Mouse (Mus musculus) embryonic facial prominence, embryonic 12.5 days (tissue): ENCODE results near the gene Krt6a. TPM values are rescaled to one million over a fixed set of nuclear protein-coding genes. Genes with fewer than 3 reads are reported as not detected.

Experiments
- microRNA-seq: library from miRNA; unstranded; fragments of <30 nt; microRNA quantifications from one replicate; pipeline ENCODE4, GENCODE M21; 2017
- polyA plus RNA-seq: library from polyadenylated mRNA; unstranded; fragments of >200 nt; fragmentation: Nextera tagmentation; extraction: Ambion mirVana; gene quantifications from 2 replicates; pipeline ENCODE4 v1.2.1, GENCODE M21; 2016

Krt6a gene
- polyA plus RNA-seq, 1 experiment from 2014 or later, result 1.4 TPM

Small RNA genes lying within 50 kb of the gene (microRNA-seq; reads per million reads assigned to microRNA genes)
- gene Gm44323 (not detected), gene Gm44342 (not detected), gene Gm44383 (not detected), gene Gm44479 (not detected)

Other genes starting within 250 kb of the Krt6a start
- gene Krt88, start 246.6 kb downstream of the Krt6a start, polyA plus RNA-seq, result not detected in 2 replicates
- gene Krt81, start 230.6 kb downstream of the Krt6a start, polyA plus RNA-seq, result not detected in 2 replicates
- gene Krt86, start 220.8 kb downstream of the Krt6a start, polyA plus RNA-seq, result not detected in 2 replicates
- gene Krt83, start 202.8 kb downstream of the Krt6a start, polyA plus RNA-seq, result not detected in 2 replicates
- not detected in 2 replicates for gene Gm49425, start 177.0 kb downstream of the Krt6a start, polyA plus RNA-seq
- 0.06 TPM in 1 of 2 replicates, not detected in the other for gene Krt84, start 161.5 kb downstream of the Krt6a start, polyA plus RNA-seq
- not detected in 2 replicates for gene Krt82, start 143.6 kb downstream of the Krt6a start, polyA plus RNA-seq
- 0.34 and 0.59 TPM in 2 replicates for gene Krt90, start 131.4 kb downstream of the Krt6a start, polyA plus RNA-seq
- 0.36 and 0.64 TPM in 2 replicates for gene Krt75, start 120.4 kb downstream of the Krt6a start, polyA plus RNA-seq
- not detected in 2 replicates for gene Gm5414, start 66.1 kb downstream of the Krt6a start, polyA plus RNA-seq
- not detected in 2 replicates for gene Gm5478, start 46.9 kb downstream of the Krt6a start, polyA plus RNA-seq
- gene Krt6b, start 14.0 kb downstream of the Krt6a start, polyA plus RNA-seq, result not detected in 2 replicates
- 73.2 and 80.6 TPM in 2 replicates for gene Krt5, start 18.6 kb upstream of the Krt6a start, polyA plus RNA-seq
- gene Krt71, start 48.8 kb upstream of the Krt6a start, polyA plus RNA-seq, result not detected in 2 replicates
- not detected in 2 replicates for gene Krt72, start 92.2 kb upstream of the Krt6a start, polyA plus RNA-seq
- 0.08 TPM in 1 of 2 replicates, not detected in the other for gene Krt73, start 108.0 kb upstream of the Krt6a start, polyA plus RNA-seq
- not detected in 2 replicates for gene Krt2, start 123.9 kb upstream of the Krt6a start, polyA plus RNA-seq
- 2.4 and 3.4 TPM in 2 replicates for gene Krt1, start 156.5 kb upstream of the Krt6a start, polyA plus RNA-seq
- gene Krt77, start 175.4 kb upstream of the Krt6a start, polyA plus RNA-seq, result 0.08 TPM in 1 of 2 replicates, not detected in the other
- not detected in 2 replicates for gene Krt76, start 198.6 kb upstream of the Krt6a start, polyA plus RNA-seq
- gene Krt4, start 230.4 kb upstream of the Krt6a start, polyA plus RNA-seq, result 0.20 and 0.68 TPM in 2 replicates
- gene Krt79, start 246.0 kb upstream of the Krt6a start, polyA plus RNA-seq, result 0.28 TPM in 1 of 2 replicates, not detected in the other